In the genomic region with DNA sequence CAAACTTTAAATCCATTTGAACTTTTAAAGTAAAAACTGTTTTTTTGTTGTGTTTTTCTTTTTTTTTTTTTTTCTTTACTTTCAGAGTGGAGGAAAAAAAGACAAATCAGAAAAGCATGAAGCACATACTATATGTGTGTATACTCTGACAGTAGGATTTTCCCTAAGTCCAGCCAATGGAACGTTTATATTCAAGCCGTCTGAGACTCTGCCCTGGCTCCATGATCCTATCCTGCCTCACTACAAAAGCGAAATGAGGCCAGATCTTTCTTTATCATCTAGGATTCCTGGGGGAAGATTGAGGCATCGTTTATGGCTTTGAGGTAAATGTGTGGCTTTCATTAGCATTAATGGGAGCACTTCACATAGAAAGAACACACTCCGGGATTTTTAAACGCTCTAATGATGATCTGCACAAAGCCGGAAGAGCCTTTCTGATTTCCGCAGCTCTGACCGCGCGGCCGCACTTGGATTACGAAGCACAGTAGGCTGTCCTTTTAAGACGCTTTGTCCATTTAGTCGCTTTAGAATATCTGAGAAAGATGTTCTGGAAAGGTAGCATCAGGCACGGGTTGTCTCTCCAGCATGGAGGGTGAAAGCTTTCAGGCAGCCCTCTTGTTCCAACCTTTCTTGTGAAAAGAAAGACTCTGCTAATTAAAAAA, we compare ENCODE assay signal across 16 mouse cellular contexts.
DNase-seq lines count a peak whose midpoint lies in the region; ATAC-seq and TF ChIP-seq lines count a peak whose summit lies in the region.
"Had no signal": no experiment of that assay in that cellular context is flagged by ENCODE, and none has a peak within 500 bp of the region (broad histone marks: within the 10 kb centered on the region; RNA-seq: fewer than 3 reads in every experiment).

No protein-coding gene starts in this region.

- H3K4me1 ChIP-seq in cortical plate, adult 2 months (ENCODE audit: control insufficient read depth, insufficient read depth, low read length) = no peaks in the 10 kb centered on the region
- H3K4me1 ChIP-seq in forebrain, postnatal 0 days (ENCODE audit: insufficient read depth) = no peaks in the 10 kb centered on the region
- H3K4me1 ChIP-seq: hindbrain, embryonic 10.5 days; intestine, embryonic 15.5 days; kidney, embryonic 15.5 days; limb, embryonic 13.5 days had no signal

- DNase-seq in layer of hippocampus, adult 2 months (ENCODE audit: low spot score in 2 of 2) = no peak
- DNase-seq in layer of hippocampus, adult 8-10 months (ENCODE audit: low spot score in 2 of 2) = no peak
- peak; percentile 32 for DNase-seq in R1 (ENCODE audit: low read depth, low spot score)
- DNase-seq in forebrain, postnatal 0 days = peak; percentile 41
- DNase-seq in thymus, postnatal 10 days (ENCODE audit: low spot score in 2 of 2) = no peak
- no peak for DNase-seq in urinary bladder, postnatal 25 days (ENCODE audit: low spot score)
- DNase-seq: heart, adult 11 months; thymus, adult 18-20 months had no signal

- 15% methylated on average over 16 of the region's 16 CpGs for WGBS in forebrain, postnatal 0 days

- no peak for TF ChIP-seq CTCF in layer of hippocampus, adult 2 months (conservative IDR thresholded peaks at IDR 0.05)
- no peak for TF ChIP-seq CTCF in cortical plate, adult 2 months (IDR thresholded peaks at IDR 0.05; ENCODE audit: extremely low read depth, insufficient read depth, low read length)
- TF ChIP-seq CTCF in forebrain, postnatal 0 days (IDR thresholded peaks at IDR 0.05; ENCODE audit: low read depth) = no peak

- H3K9ac ChIP-seq in forebrain, postnatal 0 days = peak overlapping the region; percentile 28
- H3K9ac ChIP-seq: intestine, embryonic 15.5 days; kidney, embryonic 15.5 days; limb, embryonic 13.5 days; liver, embryonic 14.5 days had no signal

- H3K9me3 ChIP-seq in forebrain, postnatal 0 days (ENCODE audit: low read length) = no peaks in the 10 kb centered on the region
- H3K9me3 ChIP-seq: hindbrain, embryonic 10.5 days; intestine, embryonic 15.5 days; kidney, embryonic 15.5 days; limb, embryonic 13.5 days had no signal

- H3K36me3 ChIP-seq in forebrain, postnatal 0 days (ENCODE audit: insufficient read depth) = no peaks in the 10 kb centered on the region
- H3K36me3 ChIP-seq: hindbrain, embryonic 10.5 days; intestine, embryonic 15.5 days; kidney, embryonic 15.5 days; limb, embryonic 13.5 days had no signal

- H3K4me2 ChIP-seq in forebrain, postnatal 0 days (ENCODE audit: low read depth) = peak overlapping the region; percentile 44
- H3K4me2 ChIP-seq: intestine, embryonic 15.5 days; kidney, embryonic 15.5 days; limb, embryonic 13.5 days had no signal

- ATAC-seq in forebrain, postnatal 0 days = peak; percentile 53
- ATAC-seq: intestine, embryonic 15.5 days; Patski had no signal

- H3K27ac ChIP-seq in layer of hippocampus, adult 2 months = no peak overlapping the region
- H3K27ac ChIP-seq in cortical plate, adult 2 months (ENCODE audit: insufficient read depth, low read length) = no peak overlapping the region
- H3K27ac ChIP-seq in forebrain, postnatal 0 days (ENCODE audit: low read depth, low read length) = no peak overlapping the region
- H3K27ac ChIP-seq: hindbrain, embryonic 10.5 days; intestine, embryonic 15.5 days; kidney, embryonic 15.5 days; limb, embryonic 13.5 days; liver, embryonic 14.5 days had no signal

- TF ChIP-seq POLR2A in cortical plate, adult 2 months (IDR thresholded peaks at IDR 0.05; ENCODE audit: extremely low read depth, insufficient read depth, low read length) = no peak

- no peaks in the 10 kb centered on the region for H3K27me3 ChIP-seq in forebrain, postnatal 0 days (ENCODE audit: insufficient read depth, low read length)
- H3K27me3 ChIP-seq: intestine, embryonic 15.5 days; kidney, embryonic 15.5 days; limb, embryonic 13.5 days; Patski had no signal

- H3K4me3 ChIP-seq in layer of hippocampus, adult 2 months = peak overlapping the region; percentile 12; the same call in 1 of the 2 replicates
- 0 out of 2 replicates have a peak overlapping the region, but pooled peaks have one; percentile 9 for H3K4me3 ChIP-seq in cortical plate, adult 2 months (ENCODE audit: insufficient read depth, low read length)
- peak overlapping the region; percentile 16; the same call in 1 of the 2 replicates for H3K4me3 ChIP-seq in forebrain, postnatal 0 days (ENCODE audit: low read depth, low read length)
- H3K4me3 ChIP-seq: erythroblast, embryonic 14.5 days; hindbrain, embryonic 10.5 days; intestine, embryonic 15.5 days; kidney, embryonic 15.5 days; limb, embryonic 13.5 days had no signal

Comparison
In these comparisons a context has a peak if more than half of its experiments do, and no peak if none do; other contexts are left out.
1. DNase-seq: peak in R1 (single experiment) and forebrain, postnatal 0 days (single experiment); none in layer of hippocampus, adult 2 months (0 of 2), layer of hippocampus, adult 8-10 months (0 of 2), thymus, postnatal 10 days (0 of 2) and urinary bladder, postnatal 25 days (single experiment).
2. Peak in every context shown above with its lines, with median percentiles within 50 percentile points of each other: H3K4me3 ChIP-seq.